ENCODE assay signal across 8 mouse cellular contexts in the genomic region with DNA sequence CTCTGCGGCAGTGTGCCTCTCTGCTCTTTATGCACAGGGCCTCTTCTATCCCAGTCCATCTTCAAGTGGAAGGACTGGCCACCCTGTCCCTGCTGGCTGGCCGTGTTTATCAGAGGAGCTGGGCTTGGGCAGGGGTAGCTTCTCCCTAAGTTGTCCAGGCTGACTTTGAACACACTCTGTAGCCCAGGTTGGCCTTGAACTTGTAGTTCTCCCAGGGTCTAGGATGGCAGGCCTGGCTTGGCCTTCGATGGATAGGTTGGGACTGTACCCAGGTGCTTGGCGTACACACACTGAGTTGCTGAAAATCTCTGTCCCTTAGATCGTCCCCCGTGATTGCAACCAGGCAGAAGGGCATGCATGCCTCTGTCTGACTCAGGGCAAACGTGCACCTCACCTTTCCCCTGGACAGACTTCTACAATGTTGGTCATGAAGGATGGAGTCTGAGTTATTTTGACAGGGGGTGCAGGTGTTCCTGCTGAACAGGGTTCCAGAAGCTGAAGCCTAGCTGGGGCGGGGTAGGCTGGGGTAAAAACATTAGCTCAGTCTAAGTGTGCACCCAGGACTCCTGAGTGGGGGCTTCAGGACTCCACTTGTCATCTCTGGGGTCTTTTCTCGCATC. TPM values are rescaled to one million over a fixed set of nuclear protein-coding genes. Genes with fewer than 3 reads are reported as not detected.
DNase-seq lines count a peak whose midpoint lies in the region; ATAC-seq lines count a peak whose summit lies in the region.

No protein-coding gene starts in this region.

- peak overlapping the region; percentile 88 for H3K27ac ChIP-seq in hindbrain, embryonic 10.5 days
- no peak overlapping the region for H3K27ac ChIP-seq in hindbrain, embryonic 16.5 days (ENCODE audit: low read depth, low read length)
- 0 out of 2 replicates have a peak overlapping the region, but pooled peaks have one; percentile 97 for H3K27ac ChIP-seq in midbrain, embryonic 13.5 days
- no peak overlapping the region for H3K27ac ChIP-seq in midbrain, embryonic 15.5 days
- H3K27ac ChIP-seq in heart, embryonic 14.5 days (replicated peaks in 1 of 2; ENCODE audit: control insufficient read depth in 1 of 2, insufficient read depth in 1 of 2, low read depth in 2 of 2, low read length in 2 of 2): peak overlapping the region; percentile 94
- H3K27ac ChIP-seq in neural tube, embryonic 14.5 days (ENCODE audit: low read depth, low read length): peak overlapping the region; percentile 34; the same call in 1 of the 2 replicates

- H3K4me1 ChIP-seq in hindbrain, embryonic 10.5 days (replicated peaks): peaks cover 86% of the 10 kb centered on the region
- H3K4me1 ChIP-seq in hindbrain, embryonic 16.5 days (ENCODE audit: control insufficient read depth, insufficient read depth, low read depth, low read length): peaks cover 42% of the 10 kb centered on the region
- H3K4me1 ChIP-seq in midbrain, embryonic 13.5 days (replicated peaks): peaks cover 66% of the 10 kb centered on the region
- H3K4me1 ChIP-seq in midbrain, embryonic 15.5 days: peaks cover 58% of the 10 kb centered on the region
- H3K4me1 ChIP-seq in heart, embryonic 14.5 days (ENCODE audit: control insufficient read depth in 2 of 2, insufficient read depth in 2 of 2, low read length in 2 of 2): peaks cover 66 to 83% of the 10 kb centered on the region in 2 experiments
- peaks cover 47% of the 10 kb centered on the region for H3K4me1 ChIP-seq in neural tube, embryonic 14.5 days (ENCODE audit: control insufficient read depth, insufficient read depth, low read length)

- H3K27me3 ChIP-seq in hindbrain, embryonic 10.5 days (ENCODE audit: insufficient read depth, poor library complexity, severe bottlenecking): peaks cover 69% of the 10 kb centered on the region
- H3K27me3 ChIP-seq in hindbrain, embryonic 16.5 days (replicated peaks; ENCODE audit: control insufficient read depth, insufficient read depth, low read length): no peaks in the 10 kb centered on the region
- H3K27me3 ChIP-seq in midbrain, embryonic 13.5 days: peaks cover 21% of the 10 kb centered on the region
- no peaks in the 10 kb centered on the region for H3K27me3 ChIP-seq in midbrain, embryonic 15.5 days (replicated peaks)
- no peaks in the 10 kb centered on the region for H3K27me3 ChIP-seq in heart, embryonic 14.5 days (ENCODE audit: control insufficient read depth, insufficient read depth, low read length)
- no peaks in the 10 kb centered on the region for H3K27me3 ChIP-seq in neural tube, embryonic 14.5 days (ENCODE audit: control insufficient read depth, insufficient read depth, low read length)

- no peak overlapping the region for H3K9ac ChIP-seq in hindbrain, embryonic 16.5 days (ENCODE audit: low read depth, low read length)
- H3K9ac ChIP-seq in midbrain, embryonic 13.5 days (replicated peaks): no peak overlapping the region
- H3K9ac ChIP-seq in midbrain, embryonic 15.5 days: no peak overlapping the region
- peak overlapping the region; percentile 75 for H3K9ac ChIP-seq in heart, embryonic 14.5 days (ENCODE audit: low read length)
- H3K9ac ChIP-seq in neural tube, embryonic 14.5 days (replicated peaks; ENCODE audit: low read depth, low read length): no peak overlapping the region; the same call in 1 of the 2 replicates

- H3K36me3 ChIP-seq in hindbrain, embryonic 10.5 days: peaks cover 21% of the 10 kb centered on the region
- peaks cover 10% of the 10 kb centered on the region for H3K36me3 ChIP-seq in hindbrain, embryonic 16.5 days (ENCODE audit: control insufficient read depth, insufficient read depth, low read length)
- peaks cover 18% of the 10 kb centered on the region for H3K36me3 ChIP-seq in midbrain, embryonic 13.5 days
- peaks cover 10% of the 10 kb centered on the region; the same call in 1 of the 2 replicates for H3K36me3 ChIP-seq in midbrain, embryonic 15.5 days (replicated peaks)
- peaks cover 23% of the 10 kb centered on the region for H3K36me3 ChIP-seq in heart, embryonic 14.5 days (ENCODE audit: control insufficient read depth, insufficient read depth, low read length)
- H3K36me3 ChIP-seq in neural tube, embryonic 14.5 days (ENCODE audit: control insufficient read depth, insufficient read depth, low read length): 0 out of 2 replicates have a peak, but pooled peaks cover 3% of the 10 kb centered on the region

- no peaks in the 10 kb centered on the region for H3K9me3 ChIP-seq in hindbrain, embryonic 10.5 days
- no peaks in the 10 kb centered on the region for H3K9me3 ChIP-seq in hindbrain, embryonic 16.5 days (ENCODE audit: control insufficient read depth, low read length)
- H3K9me3 ChIP-seq in midbrain, embryonic 13.5 days: no peaks in the 10 kb centered on the region
- H3K9me3 ChIP-seq in midbrain, embryonic 15.5 days: no peaks in the 10 kb centered on the region
- no peaks in the 10 kb centered on the region for H3K9me3 ChIP-seq in heart, embryonic 14.5 days (ENCODE audit: control insufficient read depth, low read length)
- H3K9me3 ChIP-seq in neural tube, embryonic 14.5 days (ENCODE audit: control insufficient read depth, low read length): no peaks in the 10 kb centered on the region

- no peak for DNase-seq in hindbrain, embryonic 10.5 days (ENCODE audit: low spot score)
- no peak for DNase-seq in ovary, postnatal 10 days (ENCODE audit: low spot score)
- no peak for DNase-seq in Muller cell, postnatal 12 days (ENCODE audit: inconsistent ontology term)

- 85% methylated on average over 9 of the region's 9 CpGs for whole genome bisulfite sequencing in hindbrain, embryonic 10.5 days
- 81% methylated on average over 9 of the region's 9 CpGs for WGBS in hindbrain, embryonic 16.5 days
- 80% methylated on average over 9 of the region's 9 CpGs for WGBS in midbrain, embryonic 13.5 days
- 77% methylated on average over 9 of the region's 9 CpGs for WGBS in midbrain, embryonic 15.5 days
- WGBS in heart, embryonic 14.5 days: 67% methylated on average over 9 of the region's 9 CpGs
- WGBS in neural tube, embryonic 14.5 days: 79% methylated on average over 9 of the region's 9 CpGs

- ATAC-seq in hindbrain, embryonic 16.5 days: no peak
- ATAC-seq in midbrain, embryonic 13.5 days: no peak
- no peak for ATAC-seq in midbrain, embryonic 15.5 days (replicated peaks)
- no peak for ATAC-seq in heart, embryonic 14.5 days (ENCODE audit: insufficient number of reproducible peaks, insufficient read depth, low FRiP score, low read depth)
- no peak for ATAC-seq in neural tube, embryonic 14.5 days (ENCODE audit: low read depth)

- no peak overlapping the region for H3K4me2 ChIP-seq in hindbrain, embryonic 16.5 days (ENCODE audit: low read length)
- no peak overlapping the region; the same call in 1 of the 2 replicates for H3K4me2 ChIP-seq in midbrain, embryonic 13.5 days (replicated peaks)
- no peak overlapping the region for H3K4me2 ChIP-seq in midbrain, embryonic 15.5 days
- H3K4me2 ChIP-seq in heart, embryonic 14.5 days (ENCODE audit: low read length): peak overlapping the region; percentile 58
- no peak overlapping the region for H3K4me2 ChIP-seq in neural tube, embryonic 14.5 days (ENCODE audit: low read depth, low read length)

- H3K4me3 ChIP-seq in hindbrain, embryonic 10.5 days: no peak overlapping the region
- H3K4me3 ChIP-seq in hindbrain, embryonic 16.5 days (ENCODE audit: low read length): no peak overlapping the region
- H3K4me3 ChIP-seq in midbrain, embryonic 13.5 days (replicated peaks): no peak overlapping the region
- no peak overlapping the region for H3K4me3 ChIP-seq in midbrain, embryonic 15.5 days
- H3K4me3 ChIP-seq in heart, embryonic 14.5 days (ENCODE audit: control insufficient read depth in 1 of 2, insufficient read depth in 1 of 2, low read depth in 1 of 2, low read length in 2 of 2): peak overlapping the region in 1 of 2 experiments; percentile 27; a peak in 1 of 4 replicates
- H3K4me3 ChIP-seq in neural tube, embryonic 14.5 days (ENCODE audit: low read depth, low read length): no peak overlapping the region

RNA-seq across cellular contexts. Expression of a gene that starts 4.8 kb away (rescaled TPM):
- 9.9 and 10.1 TPM in 2 replicates for polyA plus RNA-seq in hindbrain, embryonic 10.5 days (2016; fragmentation: Nextera tagmentation; extraction: Ambion mirVana)
- 12.1 and 13.0 TPM in 2 replicates for polyA plus RNA-seq in hindbrain, embryonic 16.5 days (2015; fragmentation: Nextera tagmentation; extraction: Ambion mirVana)
- polyA plus RNA-seq in midbrain, embryonic 13.5 days (2015; fragmentation: Nextera tagmentation; extraction: Ambion mirVana): 15.4 TPM in 2 replicates
- polyA plus RNA-seq in midbrain, embryonic 15.5 days (2015; fragmentation: Nextera tagmentation; extraction: Ambion mirVana): 18.2 and 18.8 TPM in 2 replicates
- 10.6 and 11.2 TPM in 2 replicates for polyA plus RNA-seq in heart, embryonic 14.5 days (2014; fragmentation: Nextera tagmentation; extraction: Ambion mirVana)
- polyA plus RNA-seq in neural tube, embryonic 14.5 days (2014; fragmentation: Nextera tagmentation; extraction: Ambion mirVana): 5.7 and 8.9 TPM in 2 replicates

RNA-seq across cellular contexts. Expression of a gene that starts 20.6 kb away (rescaled TPM):
- polyA plus RNA-seq in hindbrain, embryonic 10.5 days (2016; fragmentation: Nextera tagmentation; extraction: Ambion mirVana): 34.8 and 39.0 TPM in 2 replicates
- 27.1 and 32.6 TPM in 2 replicates for polyA plus RNA-seq in hindbrain, embryonic 16.5 days (2015; fragmentation: Nextera tagmentation; extraction: Ambion mirVana)
- polyA plus RNA-seq in midbrain, embryonic 13.5 days (2015; fragmentation: Nextera tagmentation; extraction: Ambion mirVana): 24.0 and 28.9 TPM in 2 replicates
- 32.8 and 34.3 TPM in 2 replicates for polyA plus RNA-seq in midbrain, embryonic 15.5 days (2015; fragmentation: Nextera tagmentation; extraction: Ambion mirVana)
- polyA plus RNA-seq in heart, embryonic 14.5 days (2014; fragmentation: Nextera tagmentation; extraction: Ambion mirVana): 17.1 and 19.8 TPM in 2 replicates
- polyA plus RNA-seq in neural tube, embryonic 14.5 days (2014; fragmentation: Nextera tagmentation; extraction: Ambion mirVana): 35.4 and 39.6 TPM in 2 replicates

RNA-seq across cellular contexts. Expression of a gene that starts 23.6 kb away (rescaled TPM):
- 1.5 and 1.8 TPM in 2 replicates for polyA plus RNA-seq in hindbrain, embryonic 10.5 days (2016; fragmentation: Nextera tagmentation; extraction: Ambion mirVana)
- polyA plus RNA-seq in hindbrain, embryonic 16.5 days (2015; fragmentation: Nextera tagmentation; extraction: Ambion mirVana): 0.05 and 0.09 TPM in 2 replicates
- 0.19 and 0.35 TPM in 2 replicates for polyA plus RNA-seq in midbrain, embryonic 13.5 days (2015; fragmentation: Nextera tagmentation; extraction: Ambion mirVana)
- 0.14 and 0.30 TPM in 2 replicates for polyA plus RNA-seq in midbrain, embryonic 15.5 days (2015; fragmentation: Nextera tagmentation; extraction: Ambion mirVana)
- 0.05 and 0.19 TPM in 2 replicates for polyA plus RNA-seq in heart, embryonic 14.5 days (2014; fragmentation: Nextera tagmentation; extraction: Ambion mirVana)
- 0.23 TPM in 1 of 2 replicates, not detected in the other for polyA plus RNA-seq in neural tube, embryonic 14.5 days (2014; fragmentation: Nextera tagmentation; extraction: Ambion mirVana)

RNA-seq across cellular contexts. Expression of a gene that starts 30.1 kb away (rescaled TPM):
- polyA plus RNA-seq in hindbrain, embryonic 10.5 days (2016; fragmentation: Nextera tagmentation; extraction: Ambion mirVana): not detected in 2 replicates
- not detected in 2 replicates for polyA plus RNA-seq in hindbrain, embryonic 16.5 days (2015; fragmentation: Nextera tagmentation; extraction: Ambion mirVana)
- polyA plus RNA-seq in midbrain, embryonic 13.5 days (2015; fragmentation: Nextera tagmentation; extraction: Ambion mirVana): not detected in 2 replicates
- not detected in 2 replicates for polyA plus RNA-seq in midbrain, embryonic 15.5 days (2015; fragmentation: Nextera tagmentation; extraction: Ambion mirVana)
- polyA plus RNA-seq in heart, embryonic 14.5 days (2014; fragmentation: Nextera tagmentation; extraction: Ambion mirVana): not detected in 2 replicates
- not detected in 2 replicates for polyA plus RNA-seq in neural tube, embryonic 14.5 days (2014; fragmentation: Nextera tagmentation; extraction: Ambion mirVana)

RNA-seq across cellular contexts. Expression of a gene that starts 30.6 kb away (rescaled TPM):
- polyA plus RNA-seq in hindbrain, embryonic 10.5 days (2016; fragmentation: Nextera tagmentation; extraction: Ambion mirVana): 97.5 and 97.7 TPM in 2 replicates
- polyA plus RNA-seq in hindbrain, embryonic 16.5 days (2015; fragmentation: Nextera tagmentation; extraction: Ambion mirVana): 70.7 and 73.0 TPM in 2 replicates
- 78.6 and 81.9 TPM in 2 replicates for polyA plus RNA-seq in midbrain, embryonic 13.5 days (2015; fragmentation: Nextera tagmentation; extraction: Ambion mirVana)
- 74.0 and 78.2 TPM in 2 replicates for polyA plus RNA-seq in midbrain, embryonic 15.5 days (2015; fragmentation: Nextera tagmentation; extraction: Ambion mirVana)
- 41.1 and 44.5 TPM in 2 replicates for polyA plus RNA-seq in heart, embryonic 14.5 days (2014; fragmentation: Nextera tagmentation; extraction: Ambion mirVana)
- 71.1 TPM in 2 replicates for polyA plus RNA-seq in neural tube, embryonic 14.5 days (2014; fragmentation: Nextera tagmentation; extraction: Ambion mirVana)

Comparison
In these comparisons a context has a peak if more than half of its experiments do, and no peak if none do; other contexts are left out.
1. H3K27ac ChIP-seq: peak in hindbrain, embryonic 10.5 days (single experiment), midbrain, embryonic 13.5 days (single experiment), heart, embryonic 14.5 days (2 of 2) and neural tube, embryonic 14.5 days (single experiment); none in hindbrain, embryonic 16.5 days (single experiment) and midbrain, embryonic 15.5 days (single experiment).